In genomic region chr8:128735692-128736091, GRCm38 (mm10) we compare ENCODE assay signal across 17 mouse cellular contexts. TPM values are rescaled to one million over a fixed set of nuclear protein-coding genes. Genes with fewer than 3 reads are reported as not detected.
DNase-seq lines count a peak whose midpoint lies in the region; ATAC-seq and TF ChIP-seq lines count a peak whose summit lies in the region.
"Had no signal": no experiment of that assay in that cellular context is flagged by ENCODE, and none has a peak within 500 bp of the region (broad histone marks: within the 10 kb centered on the region; RNA-seq: fewer than 3 reads in every experiment).

No protein-coding gene starts in this region.

- peak; percentile 11 to 40 for DNase-seq in frontal cortex, postnatal 36 days (ENCODE audit: low spot score in 2 of 2)
- no peak for DNase-seq in frontal cortex, postnatal 25 days (ENCODE audit: low spot score in 2 of 2)
- peak; percentile 29 for DNase-seq in right cerebral cortex, adult 18-20 months
- DNase-seq in right cerebral cortex, postnatal 4 days: no peak
- no peak for DNase-seq in forebrain, postnatal 0 days
- DNase-seq: adrenal gland, adult 2 months; adrenal gland, postnatal 10 days; adrenal gland, postnatal 25 days; cerebellum, adult 11-12 months; cerebellum, adult 2 months; cerebellum, adult 9-10 months; cerebellum, postnatal 10 days; cerebellum, postnatal 25 days had no signal

- H3K9ac ChIP-seq in forebrain, postnatal 0 days: no peak overlapping the region
- H3K9ac ChIP-seq: embryonic facial prominence, embryonic 12.5 days; forebrain, embryonic 13.5 days; forebrain, embryonic 15.5 days had no signal

- over 99% methylated on average over 3 of the region's 3 CpGs for WGBS in forebrain, postnatal 0 days

- peaks cover 27% of the 10 kb centered on the region for H3K36me3 ChIP-seq in forebrain, postnatal 0 days (ENCODE audit: insufficient read depth)

- H3K9me3 ChIP-seq in forebrain, postnatal 0 days (ENCODE audit: low read length): no peaks in the 10 kb centered on the region
- H3K9me3 ChIP-seq: embryonic facial prominence, embryonic 12.5 days; forebrain, embryonic 13.5 days had no signal

- no peaks in the 10 kb centered on the region for H3K4me1 ChIP-seq in forebrain, postnatal 0 days (ENCODE audit: insufficient read depth)
- H3K4me1 ChIP-seq: embryonic facial prominence, embryonic 10.5 days; embryonic facial prominence, embryonic 12.5 days; forebrain, embryonic 13.5 days; forebrain, embryonic 15.5 days had no signal

- ATAC-seq in forebrain, postnatal 0 days: no peak
- ATAC-seq: forebrain, embryonic 13.5 days; forebrain, embryonic 15.5 days had no signal

- H3K27ac ChIP-seq in forebrain, postnatal 0 days (ENCODE audit: low read depth, low read length): no peak overlapping the region
- H3K27ac ChIP-seq: embryonic facial prominence, embryonic 10.5 days; embryonic facial prominence, embryonic 12.5 days; forebrain, embryonic 13.5 days; forebrain, embryonic 15.5 days had no signal

- no peak for TF ChIP-seq CTCF in forebrain, postnatal 0 days (IDR thresholded peaks at IDR 0.05; ENCODE audit: low read depth)

- no peak overlapping the region for H3K4me3 ChIP-seq in forebrain, postnatal 0 days (ENCODE audit: low read depth, low read length)
- H3K4me3 ChIP-seq: embryonic facial prominence, embryonic 10.5 days; embryonic facial prominence, embryonic 12.5 days; forebrain, embryonic 13.5 days; forebrain, embryonic 15.5 days had no signal

- no peak overlapping the region for H3K4me2 ChIP-seq in forebrain, postnatal 0 days (ENCODE audit: low read depth)
- H3K4me2 ChIP-seq: embryonic facial prominence, embryonic 12.5 days; forebrain, embryonic 13.5 days; forebrain, embryonic 15.5 days had no signal

- no peaks in the 10 kb centered on the region for H3K27me3 ChIP-seq in forebrain, postnatal 0 days (ENCODE audit: insufficient read depth, low read length)
- H3K27me3 ChIP-seq: embryonic facial prominence, embryonic 12.5 days; forebrain, embryonic 13.5 days; forebrain, embryonic 15.5 days had no signal

RNA-seq across cellular contexts. Expression of gene Itgb1, which starts 50.2 kb away (rescaled TPM):
- total RNA-seq in forebrain, postnatal 0 days (2014; rRNA removed): 56.7 and 82.3 TPM in 2 replicates
- 55.6 and 61.5 TPM in 2 replicates for polyA plus RNA-seq in forebrain, postnatal 0 days (2015; fragmentation: Nextera tagmentation; extraction: Ambion mirVana)

Comparison
In these comparisons a context has a peak if more than half of its experiments do, and no peak if none do; other contexts are left out.
1. DNase-seq: peak in frontal cortex, postnatal 36 days (2 of 2) and right cerebral cortex, adult 18-20 months (single experiment); none in frontal cortex, postnatal 25 days (0 of 2), right cerebral cortex, postnatal 4 days (single experiment) and forebrain, postnatal 0 days (single experiment).